Mouse (Mus musculus): ENCODE data around the gene Mical1.

The Mical1 gene

DNA sequence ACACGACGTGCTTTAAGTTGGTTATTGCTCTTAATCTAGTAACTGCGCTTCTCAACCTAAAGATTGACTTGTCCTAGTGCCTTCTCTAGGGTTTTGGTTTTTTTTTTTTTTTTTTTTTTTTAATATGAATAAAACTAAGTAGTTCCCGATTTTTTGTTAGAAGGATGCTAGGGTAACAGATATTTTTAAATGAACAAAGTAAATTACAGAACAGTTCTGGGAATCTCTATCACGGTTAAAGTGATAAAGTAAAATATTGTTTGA is 44.2 kb downstream of the Mical1 start:
- DNase-seq (ENCODE audit: low spot score), result no peak

DNA sequence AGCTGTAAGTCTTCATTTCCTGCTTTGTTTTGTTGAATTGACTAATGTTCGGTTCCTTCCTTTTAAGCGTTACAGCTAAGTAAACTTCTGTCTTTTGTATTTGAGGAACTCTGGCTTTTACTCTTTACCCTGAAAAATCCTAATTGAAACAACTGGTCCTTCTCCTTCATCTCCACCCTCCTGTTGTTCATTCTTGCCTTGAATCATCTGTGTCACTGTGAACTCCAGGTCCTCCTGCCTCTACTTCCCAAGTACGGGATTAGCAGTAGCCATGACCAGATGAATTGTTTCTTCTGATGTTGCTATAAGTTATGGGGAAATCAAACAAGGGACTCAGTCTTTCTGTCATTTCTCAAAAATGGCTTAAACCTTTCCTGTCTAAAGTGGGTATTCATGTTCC is 47.3 kb downstream of the Mical1 start:
- DNase-seq (ENCODE audit: low spot score), result no peak

DNA sequence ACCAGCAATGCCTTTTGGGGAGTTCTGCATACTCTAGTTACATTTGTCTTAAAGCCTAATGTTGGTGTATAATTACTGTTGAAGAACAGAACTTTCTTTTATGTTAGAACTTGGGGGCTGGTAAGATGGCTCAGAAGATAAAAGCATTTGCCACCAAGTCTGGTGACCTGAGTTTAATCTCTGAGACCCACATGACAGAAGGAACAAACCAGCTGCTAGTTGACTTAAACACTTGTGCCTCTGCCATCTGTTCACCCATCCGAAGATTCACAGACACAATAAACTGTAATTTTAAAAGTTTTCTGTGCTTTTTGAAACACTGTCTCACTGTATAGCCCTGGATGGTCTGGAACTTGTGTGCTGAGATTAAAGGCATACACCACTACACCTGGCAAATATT is 49.6 kb downstream of the Mical1 start:
- no peak for DNase-seq (ENCODE audit: low spot score)

DNA sequence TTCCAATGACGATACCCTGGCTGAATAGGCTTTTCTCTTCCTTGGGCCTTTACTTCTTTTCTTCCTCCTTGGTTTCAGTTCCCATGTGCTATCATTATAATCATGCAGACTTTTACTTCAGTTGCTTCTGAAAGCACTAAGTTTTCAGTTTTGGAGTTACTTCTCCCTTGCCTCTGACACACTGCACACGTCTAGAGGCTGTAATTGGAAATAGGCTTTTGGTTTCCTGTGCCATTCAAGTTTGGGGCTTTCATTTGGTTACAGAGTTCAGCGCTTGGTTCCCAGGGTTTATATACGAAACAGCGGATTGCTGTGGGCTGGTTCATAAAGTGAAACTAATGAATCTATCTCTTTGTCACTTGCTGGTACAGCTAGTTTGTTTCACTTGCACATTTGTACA is 53.9 kb downstream of the Mical1 start:
- DNase-seq (ENCODE audit: low spot score), result no peak

DNA sequence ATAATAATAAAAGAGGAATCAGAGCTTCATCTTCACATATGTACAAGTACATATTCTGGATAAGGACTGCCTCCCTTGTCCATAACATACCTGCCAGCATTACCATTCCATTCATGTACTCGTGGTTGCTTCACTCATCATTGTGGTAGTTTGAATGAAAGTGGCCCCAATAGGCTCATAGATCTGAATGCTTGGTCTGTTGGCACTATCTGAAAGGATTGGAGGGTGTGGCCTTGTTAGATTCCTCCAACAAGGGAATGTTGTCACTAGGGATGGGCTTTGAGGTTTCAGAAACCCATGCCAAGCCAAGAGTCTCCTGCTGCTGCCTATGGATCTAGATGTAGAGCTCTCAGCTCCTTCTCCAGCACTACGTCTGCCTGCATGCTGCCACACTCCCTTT is 59.9 kb downstream of the Mical1 start:
- DNase-seq (ENCODE audit: low spot score), result no peak
